Mouse (Mus musculus) embryonic facial prominence, embryonic 11.5 days (tissue): ENCODE data around the gene Pus1. TPM values are rescaled to one million over a fixed set of nuclear protein-coding genes. Genes with fewer than 3 reads are reported as not detected.

ENCODE experiments used
- ATAC-seq: fragments of 200-750 bp; cut with Nextera tagmentation; replicated peaks from 2 replicates; pipeline ENCODE4 v1.8.0; 2017; ENCODE audit warnings: low read depth; ENCODE audit not compliant: insufficient number of reproducible peaks, low FRiP score, low TSS enrichment
- DNase-seq: peaks from one replicate; pipeline ENCODE4 v3.0.0-alpha.2; 2015; ENCODE audit warnings: low spot score
- H3K27ac ChIP-seq: fragments of 300-500 bp; sonication (generic); replicated peaks from 2 replicates; pipeline ENCODE4 v1.5.1; 2014; ENCODE audit warnings: mild to moderate bottlenecking, low read depth, low read length, control low read depth
- H3K27me3 ChIP-seq: fragments of 300-500 bp; sonication (generic); 2 replicates; pipeline ENCODE4 v1.6.1; 2014; ENCODE audit warnings: mild to moderate bottlenecking, low read length, moderate library complexity, mixed read lengths; ENCODE audit not compliant: control insufficient read depth, insufficient read depth
- H3K36me3 ChIP-seq: fragments of 300-500 bp; sonication (generic); replicated peaks from 2 replicates; pipeline ENCODE4 v1.6.1; 2014; ENCODE audit warnings: low read depth, mild to moderate bottlenecking, low read length, moderate library complexity, mixed read lengths; ENCODE audit not compliant: control insufficient read depth, insufficient read depth
- H3K4me1 ChIP-seq: fragments of 300-500 bp; sonication (generic); 2 replicates; pipeline ENCODE4 v1.6.1; 2014; ENCODE audit warnings: low read length, mixed read lengths; ENCODE audit not compliant: control insufficient read depth, insufficient read depth
- H3K4me2 ChIP-seq: fragments of 300-500 bp; sonication (generic); 2 replicates; pipeline ENCODE4 v1.6.1; 2014; ENCODE audit warnings: low read depth, mild to moderate bottlenecking, control low read depth, low read length, moderate library complexity
- H3K4me3 ChIP-seq: fragments of 300-500 bp; sonication (generic); 2 replicates; pipeline ENCODE4 v1.5.1; 2014; ENCODE audit warnings: low read depth, low read length, control low read depth
- H3K9ac ChIP-seq: fragments of 300-500 bp; sonication (generic); replicated peaks from 2 replicates; pipeline ENCODE4 v1.6.1; 2014; ENCODE audit warnings: mild to moderate bottlenecking, control low read depth, low read length
- H3K9me3 ChIP-seq: fragments of 300-500 bp; sonication (generic); replicated peaks from 2 replicates; pipeline ENCODE4 v1.6.1; 2016; ENCODE audit warnings: mild to moderate bottlenecking, low read length, inconsistent platforms, mixed read lengths; ENCODE audit not compliant: control insufficient read depth
- WGBS: fragments of 180-500 bp; shearing (Covaris S2); extraction: QIAGEN DNeasy Blood & Tissue Kit; methylation state at CpG from one replicate; pipeline ENCODE4 v1.1.7; 2014; 5-methylcytosine and 5-hydroxymethylcytosine counted together
- polyA plus RNA-seq: library from polyadenylated mRNA; unstranded; fragments of >200 nt; fragmentation: Nextera tagmentation; extraction: Ambion mirVana; gene quantifications from 2 replicates; pipeline ENCODE4 v1.2.1, GENCODE M21; 2014

The Pus1 gene
- polyA plus RNA-seq, 1 experiment from 2014 or later, result 18.0 TPM

GRCm38 (mm10) chr5:110807453-110807852 lies 27.0 kb upstream of the Pus1 start:
- peak overlapping the region; percentile 96 for H3K4me3 ChIP-seq
- ATAC-seq (no peak), DNase-seq (no peak)
- peaks cover 5% of the 10 kb centered on the region for H3K4me1 ChIP-seq
- peaks cover 3% of the 10 kb centered on the region; the same call in 1 of the 2 replicates for H3K36me3 ChIP-seq
- H3K27ac ChIP-seq, result no peak overlapping the region
- 80% methylated on average over 4 of the region's 4 CpGs for WGBS
- H3K9me3 ChIP-seq, result no peaks in the 10 kb centered on the region
- H3K4me2 ChIP-seq, result peak overlapping the region; percentile 86
- H3K27me3 ChIP-seq, result no peaks in the 10 kb centered on the region
- H3K9ac ChIP-seq, result peak overlapping the region; percentile 97

GRCm38 (mm10) chr5:110806676-110807075 lies 26.2 kb upstream of the Pus1 start:
- Histone ChIP-seq H3K9me3 (no peaks in the 10 kb centered on the region), H3K9ac (no peak overlapping the region), H3K27me3 (no peaks in the 10 kb centered on the region), H3K36me3 (peaks cover 3% of the 10 kb centered on the region; the same call in 1 of the 2 replicates), H3K27ac (no peak overlapping the region), H3K4me3 (no peak overlapping the region), H3K4me1 (peaks cover 5% of the 10 kb centered on the region), H3K4me2 (no peak overlapping the region)
- 68% methylated on average over 1 of the region's 1 CpGs for WGBS
- ATAC-seq, result no peak
- no peak for DNase-seq

DNA sequence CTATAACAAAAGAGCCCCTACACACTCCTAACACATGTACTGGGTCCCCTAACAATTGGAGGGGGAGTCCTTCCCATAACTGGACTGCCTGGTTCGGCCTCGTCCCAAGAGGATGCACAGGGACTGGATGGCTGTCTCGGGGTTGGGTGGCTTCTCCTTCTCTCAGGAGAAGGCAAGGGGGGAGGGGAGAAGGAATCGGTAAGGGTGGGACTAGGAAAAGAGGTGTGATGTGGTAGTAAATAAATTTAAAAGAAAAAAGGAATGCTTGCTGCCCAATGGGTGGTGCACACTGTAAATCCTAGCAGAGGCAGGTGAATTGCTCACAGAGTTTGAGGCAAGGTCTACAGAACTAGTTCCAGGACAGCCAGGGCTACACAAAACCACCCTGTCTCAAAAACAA lies 25.7 kb upstream of the Pus1 start:
- Histone ChIP-seq H3K36me3 (peaks cover 3% of the 10 kb centered on the region; the same call in 1 of the 2 replicates), H3K27me3 (no peaks in the 10 kb centered on the region), H3K9ac (no peak overlapping the region), H3K9me3 (no peaks in the 10 kb centered on the region), H3K27ac (no peak overlapping the region), H3K4me3 (no peak overlapping the region), H3K4me2 (no peak overlapping the region), H3K4me1 (peaks cover 5% of the 10 kb centered on the region)
- 91% methylated on average over 4 of the region's 4 CpGs for WGBS
- no peak for DNase-seq
- ATAC-seq, result no peak

DNA sequence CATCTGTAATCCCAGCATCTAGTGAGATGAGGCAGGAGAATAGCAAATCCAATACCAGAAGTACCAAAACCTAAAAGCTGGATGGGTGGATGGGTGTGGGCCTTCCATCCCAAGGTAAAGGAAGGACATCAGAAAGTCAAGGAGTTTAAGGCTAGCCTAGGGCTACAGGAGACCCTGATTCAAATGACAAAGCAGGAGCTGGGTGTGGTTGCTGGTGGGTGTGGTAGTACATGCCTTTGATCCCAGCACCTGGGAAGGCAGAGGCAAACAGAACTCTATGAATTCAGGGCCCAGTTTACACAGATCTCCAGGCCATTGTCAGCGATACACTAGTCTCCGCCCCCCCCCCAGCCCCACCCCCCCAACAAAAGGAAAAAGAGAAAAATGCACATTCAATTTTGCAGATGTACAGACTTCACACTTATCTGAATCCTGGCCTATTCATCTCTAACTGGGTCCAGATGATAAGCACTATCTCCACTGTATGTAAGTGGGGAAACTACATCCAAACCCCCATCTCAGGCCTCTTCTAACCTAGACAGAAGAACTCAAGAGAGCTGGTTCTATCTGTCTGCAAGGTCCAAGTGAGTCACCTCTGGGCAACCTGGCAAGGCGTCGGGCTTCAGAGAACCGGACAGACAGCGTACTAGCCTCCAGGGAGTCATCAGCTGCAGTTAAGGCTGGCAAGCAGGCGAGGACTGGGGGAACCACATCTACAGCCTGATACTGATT lies 23.7 kb upstream of the Pus1 start:
- ATAC-seq (no peak), DNase-seq (no peak)
- Histone ChIP-seq H3K4me2 (no peak overlapping the region), H3K4me3 (no peak overlapping the region), H3K27me3 (no peaks in the 10 kb centered on the region), H3K27ac (no peak overlapping the region), H3K9ac (no peak overlapping the region), H3K36me3 (peaks cover 3% of the 10 kb centered on the region), H3K4me1 (peaks cover 5% of the 10 kb centered on the region), H3K9me3 (no peaks in the 10 kb centered on the region)
- 89% methylated on average over 7 of the region's 7 CpGs for WGBS

DNA sequence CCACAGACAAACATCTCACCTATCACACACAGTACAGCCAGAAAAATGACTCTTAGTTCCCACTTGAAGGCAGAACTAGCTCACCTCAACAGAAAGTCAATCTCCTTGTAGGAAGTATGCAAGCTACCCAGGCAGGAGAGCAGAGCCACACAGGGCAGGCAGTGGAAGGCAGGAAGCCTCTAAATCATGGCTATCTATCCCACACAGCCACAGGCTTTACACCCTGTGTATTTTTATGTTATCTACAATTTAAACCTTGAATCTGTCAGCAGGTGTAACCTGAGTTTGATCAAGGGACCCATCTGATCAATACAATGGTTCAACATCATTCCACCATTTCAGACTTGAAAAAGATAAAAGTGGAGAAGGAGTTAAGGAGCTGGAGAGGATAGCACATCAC lies 22.4 kb upstream of the Pus1 start:
- no peak overlapping the region for H3K4me3 ChIP-seq
- no peak overlapping the region for H3K9ac ChIP-seq
- peaks cover 3% of the 10 kb centered on the region for H3K4me1 ChIP-seq
- DNase-seq (no peak), ATAC-seq (no peak)
- no peaks in the 10 kb centered on the region for H3K27me3 ChIP-seq
- no peaks in the 10 kb centered on the region for H3K9me3 ChIP-seq
- H3K27ac ChIP-seq, result no peak overlapping the region
- H3K36me3 ChIP-seq, result peaks cover 5% of the 10 kb centered on the region
- H3K4me2 ChIP-seq, result no peak overlapping the region

DNA sequence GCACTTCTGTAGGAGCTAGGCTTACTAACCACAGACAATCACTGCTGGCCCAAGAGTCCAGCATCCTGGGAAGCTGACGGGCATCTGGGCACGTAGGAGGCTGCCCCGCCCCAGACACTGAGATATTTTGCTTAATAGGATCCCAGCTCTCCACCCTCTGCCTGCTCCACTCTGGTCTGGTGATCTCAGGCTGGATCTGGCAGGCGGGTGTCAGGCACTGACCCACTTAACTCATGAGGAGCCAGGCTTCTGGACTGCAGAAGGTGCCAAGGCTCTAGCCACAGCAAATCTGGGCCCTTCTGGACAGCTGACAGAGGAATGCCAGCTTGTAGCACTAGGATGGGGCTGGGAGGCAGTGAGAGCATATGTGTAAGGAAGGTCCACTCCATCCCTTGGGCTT lies 21.7 kb upstream of the Pus1 start:
- H3K27ac ChIP-seq, result no peak overlapping the region
- no peak for ATAC-seq
- DNase-seq, result no peak
- H3K4me2 ChIP-seq, result no peak overlapping the region
- H3K9me3 ChIP-seq, result no peaks in the 10 kb centered on the region
- WGBS, result 81% methylated on average over 4 of the region's 4 CpGs
- H3K4me1 ChIP-seq, result no peaks in the 10 kb centered on the region; the same call in 1 of the 2 replicates
- H3K4me3 ChIP-seq, result no peak overlapping the region
- H3K27me3 ChIP-seq, result no peaks in the 10 kb centered on the region
- peaks cover 8% of the 10 kb centered on the region for H3K36me3 ChIP-seq
- H3K9ac ChIP-seq, result no peak overlapping the region

- 81% methylated on average over 3 of the region's 3 CpGs for WGBS
Measured at GRCm38 (mm10) chr5:110801036-110801624, 20.7 kb upstream of the Pus1 start.

GRCm38 (mm10) chr5:110797696-110798095 lies 17.2 kb upstream of the Pus1 start:
- 90% methylated on average over 4 of the region's 4 CpGs for WGBS

More at GRCm38 (mm10) chr5:110801036-110801624, 20.7 kb upstream of the Pus1 start:
- Histone ChIP-seq H3K9ac (no peak overlapping the region), H3K36me3 (peaks cover 9% of the 10 kb centered on the region), H3K4me1 (no peaks in the 10 kb centered on the region), H3K9me3 (no peaks in the 10 kb centered on the region), H3K27me3 (no peaks in the 10 kb centered on the region), H3K27ac (no peak overlapping the region), H3K4me2 (no peak overlapping the region), H3K4me3 (no peak overlapping the region)
- DNase-seq, result no peak
- no peak for ATAC-seq

More at GRCm38 (mm10) chr5:110797696-110798095, 17.2 kb upstream of the Pus1 start:
- H3K27me3 ChIP-seq, result no peaks in the 10 kb centered on the region
- no peak overlapping the region for H3K4me3 ChIP-seq
- no peak overlapping the region for H3K9ac ChIP-seq
- no peaks in the 10 kb centered on the region for H3K4me1 ChIP-seq
- no peak overlapping the region for H3K4me2 ChIP-seq
- ATAC-seq, result no peak
- no peak for DNase-seq
- H3K9me3 ChIP-seq, result no peaks in the 10 kb centered on the region
- H3K36me3 ChIP-seq, result peaks cover 19% of the 10 kb centered on the region
- no peak overlapping the region for H3K27ac ChIP-seq
